Mouse (Mus musculus) lung, adult 2 months (tissue): ENCODE data around the gene Crb3.

ENCODE experiments used
- CTCF ChIP-seq: fragments of 200-500 bp; IDR thresholded peaks from 2 replicates; pipeline ENCODE4 v1.5.1; 2011; ENCODE audit warnings: mild to moderate bottlenecking, low read length, control low read depth; ENCODE audit not compliant: insufficient read depth
- POLR2A ChIP-seq: fragments of 200-500 bp; IDR thresholded peaks from 2 replicates; pipeline ENCODE4 v1.6.1; 2011; ENCODE audit warnings: low read depth, mild to moderate bottlenecking, control low read depth, low read length, borderline replicate concordance; ENCODE audit errors: extremely low read depth

DNA sequence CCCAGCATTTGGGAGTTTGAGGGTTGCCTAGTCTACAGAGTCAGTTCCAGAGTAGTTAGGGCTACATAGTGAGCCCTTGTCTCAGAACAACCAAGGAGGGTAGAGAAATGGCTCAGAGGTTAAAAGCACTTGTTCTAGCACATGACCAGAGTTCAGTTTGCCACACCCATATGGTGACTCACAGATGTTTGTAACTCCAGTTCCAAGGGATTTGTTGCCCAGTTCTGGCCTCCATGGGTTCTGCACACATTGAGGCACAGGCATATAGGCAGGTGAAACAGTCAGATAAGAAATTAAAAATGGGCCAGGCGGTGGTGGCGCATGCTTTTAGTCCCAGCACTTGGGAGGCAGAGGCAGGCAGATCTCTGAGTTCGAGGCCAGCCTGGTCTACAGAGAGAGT, 35.3 kb downstream of the Crb3 start:
- TF ChIP-seq CTCF (no peak), POLR2A (no peak)
